ENCODE assay signal across 12 mouse cellular contexts in the genomic region with DNA sequence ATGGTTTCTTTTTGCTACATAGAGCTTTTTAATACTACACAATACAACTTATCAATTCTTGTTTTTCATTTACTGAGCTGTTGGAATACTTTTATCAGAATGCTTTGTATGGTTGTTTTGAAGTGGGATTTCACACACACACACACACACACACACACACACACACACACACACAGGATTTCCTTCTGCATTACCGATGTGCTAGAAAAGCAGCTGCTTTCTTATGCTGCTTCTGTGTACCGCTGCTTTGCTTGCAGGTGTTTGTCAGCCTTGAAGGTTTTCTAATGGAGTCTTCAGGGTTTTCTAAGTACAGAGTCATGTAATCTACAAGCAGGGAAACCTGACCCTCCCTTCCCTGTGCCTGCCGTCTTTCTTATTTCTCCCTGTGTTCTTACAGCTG. TPM values are rescaled to one million over a fixed set of nuclear protein-coding genes. Genes with fewer than 3 reads are reported as not detected.
"Had no signal": no experiment of that assay in that cellular context is flagged by ENCODE, and none has a peak within 500 bp of the region (broad histone marks: within the 10 kb centered on the region; RNA-seq: fewer than 3 reads in every experiment).

No protein-coding gene starts in this region.

- ATAC-seq: intestine, embryonic 16.5 days had no signal

- H3K36me3 ChIP-seq: kidney, embryonic 15.5 days; limb, embryonic 12.5 days; midbrain, embryonic 12.5 days; neural tube, embryonic 15.5 days; stomach, embryonic 15.5 days had no signal

- H3K9me3 ChIP-seq: kidney, embryonic 15.5 days; limb, embryonic 12.5 days; midbrain, embryonic 12.5 days; neural tube, embryonic 15.5 days; stomach, embryonic 15.5 days had no signal

- H3K27ac ChIP-seq: kidney, embryonic 15.5 days; limb, embryonic 12.5 days; liver, embryonic 14.5 days; midbrain, embryonic 12.5 days; neural tube, embryonic 15.5 days; stomach, embryonic 15.5 days had no signal

- H3K4me1 ChIP-seq: kidney, embryonic 15.5 days; midbrain, embryonic 12.5 days; neural tube, embryonic 15.5 days; stomach, embryonic 15.5 days had no signal

- H3K4me3 ChIP-seq: kidney, embryonic 15.5 days; limb, embryonic 12.5 days; midbrain, embryonic 12.5 days; neural tube, embryonic 15.5 days; stomach, embryonic 15.5 days had no signal

- DNase-seq: kidney, adult 2 months; kidney, postnatal 14 days; lung, adult 18-20 months; right cerebral cortex, adult 18-20 months had no signal

- H3K4me2 ChIP-seq: kidney, embryonic 15.5 days; limb, embryonic 12.5 days; midbrain, embryonic 12.5 days; neural tube, embryonic 15.5 days; stomach, embryonic 15.5 days had no signal

- H3K9ac ChIP-seq: kidney, embryonic 15.5 days; limb, embryonic 12.5 days; liver, embryonic 14.5 days; midbrain, embryonic 12.5 days; neural tube, embryonic 15.5 days; stomach, embryonic 15.5 days had no signal

- H3K27me3 ChIP-seq: kidney, embryonic 15.5 days; limb, embryonic 12.5 days; midbrain, embryonic 12.5 days; neural tube, embryonic 15.5 days; stomach, embryonic 15.5 days had no signal

RNA-seq across cellular contexts. Expression of a gene that starts 48.6 kb away (rescaled TPM):
- polyA plus RNA-seq: liver, adult 2 months had no signal
